Mouse (Mus musculus): ENCODE results near the gene Synm.

The Synm gene

DNA sequence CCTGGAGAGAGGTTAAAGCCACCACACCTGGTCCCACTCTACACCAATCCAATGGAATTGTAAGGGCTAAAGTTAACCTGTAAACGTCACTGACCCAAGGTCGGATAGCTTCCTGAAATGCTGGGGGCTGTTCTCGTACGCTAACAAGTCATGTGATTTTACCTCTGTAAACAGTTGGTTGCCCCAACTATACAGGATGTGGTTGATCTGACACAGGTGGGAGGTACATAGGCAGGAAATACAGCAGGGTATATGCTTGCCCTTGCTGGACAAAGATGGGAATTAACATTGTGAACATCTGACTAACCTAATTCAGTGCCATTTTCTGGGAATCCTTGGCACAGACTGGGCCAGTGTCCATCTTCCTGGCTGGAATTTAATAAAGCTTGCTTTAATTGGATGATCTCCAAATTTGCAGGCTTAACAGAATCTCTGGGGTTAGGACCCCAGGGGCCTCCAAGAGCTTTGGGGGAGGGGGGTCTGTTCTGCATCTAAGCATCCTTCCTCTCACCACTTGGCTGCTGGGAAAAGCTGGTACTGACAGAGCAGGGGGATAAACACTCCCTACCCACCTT, 11.7 kb downstream of the Synm start:
- DNase-seq: no peak

DNA sequence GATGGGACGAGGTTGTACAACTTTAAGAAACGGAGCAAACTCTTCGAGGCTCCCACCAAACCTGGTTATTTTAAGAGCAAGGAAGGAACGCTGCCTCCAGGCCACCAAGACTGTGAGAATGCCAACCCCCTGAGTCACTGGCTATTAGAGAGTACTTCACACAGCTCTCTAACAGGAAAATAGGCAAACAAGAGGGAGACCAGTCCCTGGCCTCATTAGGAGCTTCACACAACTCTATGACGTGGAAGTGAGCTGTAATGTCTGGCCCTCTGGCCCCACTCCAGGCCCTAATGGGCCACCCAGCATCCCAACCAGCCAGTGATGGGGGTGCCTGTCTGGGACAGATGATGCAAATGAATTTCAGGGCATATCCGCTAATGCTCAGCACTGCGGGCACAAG, 17.8 kb downstream of the Synm start:
- DNase-seq: no peak

DNA sequence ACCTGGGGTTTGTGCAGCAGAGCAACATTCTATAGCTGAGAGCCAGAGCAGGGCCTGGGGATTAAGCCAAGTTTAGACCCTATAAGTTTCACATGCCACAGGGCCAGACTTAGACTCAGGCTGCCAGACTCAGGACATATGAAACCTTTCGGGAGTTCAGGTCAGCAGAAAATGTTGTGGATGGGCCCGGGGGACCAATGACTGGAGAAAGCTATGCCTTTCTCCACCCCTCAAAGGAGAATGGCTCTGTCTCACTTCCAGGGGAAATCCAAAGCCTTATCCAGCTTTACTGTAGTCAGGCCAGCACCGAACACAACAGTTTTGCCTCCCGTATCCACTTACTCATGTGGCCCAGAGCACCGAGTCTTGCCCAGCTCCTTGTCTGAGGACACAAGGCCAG, 18.7 kb downstream of the Synm start:
- no peak for DNase-seq

DNA sequence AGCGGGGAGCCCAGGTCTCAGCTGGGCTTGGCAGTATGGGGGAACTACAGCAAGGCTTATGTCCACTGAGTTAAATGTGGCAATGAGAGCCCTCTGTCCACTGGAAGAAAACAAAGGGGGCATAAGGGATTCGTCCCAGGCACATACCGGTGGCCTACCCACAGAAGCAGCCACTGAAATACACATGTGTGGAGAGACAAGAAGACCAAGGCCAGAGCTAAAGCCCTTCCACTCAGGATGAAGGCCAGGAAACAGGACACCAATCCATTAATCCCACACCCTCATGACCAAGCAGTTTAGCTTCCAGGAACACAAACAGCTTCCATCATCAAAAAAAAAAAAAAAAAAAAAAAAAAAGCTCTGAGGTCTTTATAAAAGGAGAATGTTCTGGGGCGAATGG, 19.2 kb downstream of the Synm start:
- no peak for DNase-seq

DNA sequence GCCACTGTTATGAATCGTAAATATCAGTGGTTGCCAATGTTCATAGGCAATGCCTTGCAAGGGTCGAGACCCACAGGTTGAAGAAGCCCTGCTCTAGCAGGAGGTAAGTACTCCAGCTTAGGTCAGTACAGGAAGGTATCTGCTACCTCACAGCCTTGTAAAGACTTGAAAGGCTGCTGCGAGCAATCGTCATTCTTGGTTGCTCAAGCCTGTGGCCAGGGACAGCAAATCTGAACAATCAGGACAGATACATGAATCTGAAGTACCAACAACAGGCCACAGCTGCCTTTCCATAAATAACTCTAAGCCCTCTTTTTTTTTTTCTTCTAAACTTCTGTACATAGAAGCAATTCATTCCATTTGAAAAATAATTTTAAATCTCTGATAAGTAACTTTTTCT, 27.3 kb downstream of the Synm start:
- DNase-seq: no peak

DNA sequence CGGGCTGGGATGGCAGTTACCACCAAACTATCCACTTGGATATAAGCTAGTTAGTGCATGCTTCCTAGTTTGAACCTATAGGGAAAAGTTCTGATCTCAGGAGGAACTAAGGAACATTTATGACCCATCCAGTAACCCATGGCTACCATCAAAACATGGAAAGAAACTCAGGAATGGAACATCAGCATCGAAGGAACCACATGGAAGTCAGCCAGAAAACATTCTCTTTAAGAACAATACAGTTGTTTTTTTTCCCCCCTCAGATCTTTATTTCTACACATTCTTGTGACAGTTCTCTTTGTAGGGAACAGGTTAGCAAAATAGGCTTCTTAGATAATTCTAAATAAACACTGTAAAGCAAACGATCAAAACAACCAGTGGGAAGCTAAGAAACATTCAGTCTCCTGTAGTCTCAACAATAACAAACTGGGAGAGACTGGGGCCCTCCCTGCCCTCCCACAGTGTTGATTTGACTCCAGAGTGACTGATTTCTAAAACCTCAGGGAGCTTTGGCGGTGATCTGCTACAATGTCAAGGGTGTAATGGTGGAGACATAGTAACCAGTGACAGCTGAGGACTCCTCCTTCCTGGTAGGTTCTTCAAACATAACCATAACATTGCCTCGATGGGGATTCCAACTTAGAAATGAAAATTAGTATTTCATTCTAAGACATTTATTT, 29.0 kb downstream of the Synm start:
- DNase-seq: no peak

DNA sequence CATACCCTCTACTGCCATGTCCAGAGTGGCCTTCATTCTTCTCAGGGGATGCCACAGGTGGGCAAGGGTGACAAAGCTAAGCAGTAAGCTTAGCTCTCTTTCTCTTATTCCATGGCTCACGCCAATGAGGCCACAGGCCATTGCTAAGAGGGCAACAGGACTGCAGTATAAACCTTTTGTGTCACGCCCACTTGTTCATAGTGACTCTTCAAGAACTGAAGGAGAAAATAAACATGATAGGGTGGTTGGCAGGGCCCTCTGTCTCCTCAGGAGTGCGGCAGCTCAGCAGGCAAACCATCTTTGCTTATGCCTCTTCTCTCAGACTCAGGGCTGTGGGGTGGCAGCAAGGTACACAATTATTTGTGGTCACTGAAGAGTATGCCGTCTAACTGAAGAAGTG, 30.7 kb downstream of the Synm start:
- DNase-seq: no peak

DNA sequence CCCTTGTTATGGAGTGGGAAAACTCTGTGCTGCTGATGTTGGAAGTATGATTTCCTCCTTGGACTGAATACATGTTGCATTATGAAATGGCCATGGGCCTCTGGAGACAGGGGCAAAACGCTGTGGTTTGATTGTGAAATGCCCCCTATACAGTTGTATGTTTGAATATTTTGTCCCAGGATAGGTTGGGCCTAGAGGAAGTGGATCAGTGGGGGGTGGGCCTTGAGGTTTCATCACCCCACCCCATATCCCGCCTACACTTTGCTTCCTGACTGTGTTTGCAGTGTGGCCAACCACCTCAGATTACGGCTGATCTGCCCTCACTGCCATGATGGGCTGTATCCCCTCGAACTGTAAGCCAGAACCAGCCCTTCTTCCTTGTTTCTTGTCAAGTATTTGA, 31.3 kb downstream of the Synm start:
- no peak for DNase-seq

DNA sequence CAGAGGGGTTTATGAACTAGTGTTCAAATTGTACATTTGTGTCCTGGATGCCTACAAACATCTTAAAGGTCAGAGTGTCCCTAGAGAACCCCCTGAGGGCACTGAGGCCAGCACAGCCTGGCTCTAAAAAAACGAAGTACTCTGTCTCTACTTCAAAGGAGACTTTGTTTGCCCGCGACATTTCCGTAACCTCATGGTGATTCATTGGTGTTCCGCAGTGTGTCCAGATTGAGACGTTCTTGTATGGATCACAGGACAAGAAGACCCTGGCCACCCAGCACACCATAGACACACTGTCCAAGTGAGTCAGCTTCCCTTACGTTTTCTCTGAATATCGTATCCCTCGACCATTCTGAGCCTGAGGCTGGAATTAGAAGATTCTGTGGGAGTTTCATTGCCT, 34.5 kb downstream of the Synm start:
- DNase-seq: no peak

DNA sequence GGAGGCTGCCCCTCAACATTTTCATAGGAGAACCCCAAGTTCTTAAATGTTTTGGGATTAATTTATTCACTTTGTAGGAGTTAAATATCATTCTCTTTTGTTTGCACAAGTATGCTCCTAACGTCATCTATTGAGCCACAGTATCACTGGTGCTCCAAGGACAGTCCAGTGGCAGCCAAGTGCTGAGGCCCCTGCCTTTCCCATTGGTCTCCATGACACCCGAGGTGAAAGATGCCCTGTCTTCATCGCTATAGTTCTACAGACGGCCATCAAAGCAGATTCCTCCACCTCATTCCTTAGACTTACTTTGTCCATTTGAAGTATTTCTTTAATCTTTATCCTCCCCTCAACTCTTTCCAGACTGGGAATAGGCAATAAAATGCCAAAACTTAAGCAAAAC, 35.0 kb downstream of the Synm start:
- no peak for DNase-seq

DNA sequence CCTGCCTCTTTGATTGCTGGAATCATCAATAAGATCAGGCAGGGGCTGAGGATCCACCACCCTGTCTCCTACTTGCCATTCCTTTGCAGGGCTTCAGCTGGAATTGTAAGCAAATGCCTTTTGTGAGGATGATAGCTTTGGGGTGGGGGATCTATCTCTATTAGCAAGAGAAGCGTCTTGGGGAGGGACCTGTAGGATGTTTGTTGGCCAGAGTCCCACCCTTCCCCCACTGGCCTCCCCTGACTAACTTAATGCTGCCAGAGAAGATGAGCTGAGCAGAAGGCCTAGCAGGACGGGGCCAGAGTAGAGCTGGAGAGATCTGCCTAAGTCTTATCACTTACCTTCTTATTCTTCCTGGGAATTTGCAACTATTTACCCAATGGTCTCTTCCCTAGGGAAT, 37.4 kb downstream of the Synm start:
- no peak for DNase-seq

DNA sequence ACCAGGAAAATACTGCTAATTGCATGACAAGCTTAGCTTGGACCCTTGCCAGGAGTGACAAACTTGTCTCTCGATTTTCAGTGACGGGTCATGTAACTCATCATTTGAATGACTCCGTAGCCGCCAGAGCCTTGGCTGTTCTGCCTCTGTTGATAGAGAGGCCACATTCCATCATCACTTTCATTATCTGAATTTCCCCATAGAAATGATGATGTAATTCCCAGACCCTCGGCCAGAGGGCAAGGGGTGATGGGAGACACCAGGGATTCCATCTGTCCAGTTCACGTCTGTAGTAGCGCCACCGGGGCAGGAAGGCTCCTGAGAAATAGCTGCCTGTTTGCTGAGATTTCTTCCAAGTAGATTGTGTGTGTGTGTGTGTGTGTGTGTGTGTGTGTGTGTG, 40.7 kb downstream of the Synm start:
- DNase-seq: no peak

DNA sequence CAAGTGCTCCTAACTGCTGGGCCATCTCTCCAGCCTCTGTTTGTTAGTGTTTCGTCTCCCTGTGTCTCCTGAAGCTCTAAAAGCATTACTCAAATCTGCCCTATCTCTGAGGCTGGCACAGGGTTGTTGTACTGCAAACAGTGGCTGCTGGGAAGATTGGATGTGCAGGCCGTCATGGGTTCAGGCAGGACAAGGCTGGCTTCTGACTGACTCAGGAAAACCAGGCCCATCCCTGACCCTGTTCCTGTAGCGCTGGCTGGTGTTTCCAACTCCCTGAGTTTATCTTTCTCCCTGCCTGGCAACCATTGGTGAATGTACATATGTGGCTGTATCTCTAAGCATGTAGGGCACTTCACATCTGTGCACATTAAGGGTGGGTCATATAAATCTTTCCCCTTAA, 42.0 kb downstream of the Synm start:
- no peak for DNase-seq

DNA sequence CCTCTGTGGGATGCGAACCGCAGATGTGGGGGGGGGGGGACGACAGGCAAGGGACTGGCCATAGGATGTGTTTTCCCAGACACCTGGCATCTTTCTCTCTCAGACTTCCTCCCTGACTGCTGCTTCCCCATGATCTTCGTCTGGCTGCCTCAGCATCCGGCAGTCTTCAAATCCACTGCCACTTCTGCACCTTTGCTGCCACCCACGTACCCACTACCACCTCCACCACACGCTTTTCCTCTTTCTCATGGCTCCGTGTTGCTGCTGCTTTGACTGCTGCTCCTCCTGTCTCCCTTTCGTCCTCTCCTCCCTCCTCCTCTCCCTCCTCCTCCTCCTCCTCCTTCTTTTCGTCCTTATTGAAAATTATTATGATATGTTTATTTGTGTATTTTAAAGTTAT, 42.6 kb downstream of the Synm start:
- no peak for DNase-seq

DNA sequence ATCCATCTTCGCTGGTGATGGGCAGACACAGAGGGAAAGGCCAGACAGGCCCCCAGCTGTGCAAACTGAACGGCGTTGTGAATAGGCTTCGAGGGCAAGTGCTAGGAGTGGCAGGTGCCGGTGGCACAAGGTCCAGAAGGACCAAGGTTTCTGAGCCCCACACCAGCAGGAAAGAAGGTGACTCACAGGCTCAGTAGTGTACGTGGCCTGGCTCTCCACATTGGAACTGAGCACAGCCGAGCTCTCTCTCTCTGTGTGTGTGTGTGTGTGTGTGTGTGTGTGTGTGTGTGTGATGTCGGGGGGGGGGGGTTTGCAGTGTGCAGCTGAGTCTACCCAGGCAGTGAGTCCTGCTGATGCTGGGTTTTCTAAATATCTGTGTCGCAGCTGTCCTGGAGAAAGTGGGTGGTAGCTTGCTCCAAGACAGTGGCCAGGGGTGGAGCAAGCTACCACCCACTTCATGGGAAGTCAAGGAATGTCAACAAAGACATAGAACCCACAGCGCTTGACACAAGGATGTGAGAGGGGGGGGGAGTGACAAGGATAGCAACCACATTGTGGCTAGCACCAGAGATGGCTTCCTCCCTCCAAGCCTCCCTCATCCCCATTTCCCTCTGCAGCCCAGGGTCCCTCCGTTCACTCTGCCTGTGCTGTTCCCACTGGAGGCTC, 43.2 kb downstream of the Synm start:
- DNase-seq: no peak

DNA sequence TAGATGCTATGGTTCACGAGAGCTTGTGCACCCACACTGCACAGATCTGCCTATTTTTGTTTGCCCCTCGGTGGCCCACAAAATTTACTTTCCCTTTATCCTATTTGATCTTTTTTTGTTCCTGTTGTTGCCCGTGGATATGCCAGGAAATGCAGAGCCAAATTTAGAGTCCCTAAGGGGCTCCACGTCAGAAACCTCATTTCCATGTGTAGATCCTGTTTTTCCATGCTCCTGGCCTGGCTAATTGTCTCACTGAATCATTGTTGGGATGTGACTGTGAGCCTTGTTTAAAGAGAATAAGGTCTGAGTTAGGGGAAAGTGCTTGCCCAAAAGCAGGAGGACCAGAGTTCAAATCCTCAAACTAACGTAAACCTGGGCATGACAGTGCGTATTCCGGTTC, 44.4 kb downstream of the Synm start:
- no peak for DNase-seq

DNA sequence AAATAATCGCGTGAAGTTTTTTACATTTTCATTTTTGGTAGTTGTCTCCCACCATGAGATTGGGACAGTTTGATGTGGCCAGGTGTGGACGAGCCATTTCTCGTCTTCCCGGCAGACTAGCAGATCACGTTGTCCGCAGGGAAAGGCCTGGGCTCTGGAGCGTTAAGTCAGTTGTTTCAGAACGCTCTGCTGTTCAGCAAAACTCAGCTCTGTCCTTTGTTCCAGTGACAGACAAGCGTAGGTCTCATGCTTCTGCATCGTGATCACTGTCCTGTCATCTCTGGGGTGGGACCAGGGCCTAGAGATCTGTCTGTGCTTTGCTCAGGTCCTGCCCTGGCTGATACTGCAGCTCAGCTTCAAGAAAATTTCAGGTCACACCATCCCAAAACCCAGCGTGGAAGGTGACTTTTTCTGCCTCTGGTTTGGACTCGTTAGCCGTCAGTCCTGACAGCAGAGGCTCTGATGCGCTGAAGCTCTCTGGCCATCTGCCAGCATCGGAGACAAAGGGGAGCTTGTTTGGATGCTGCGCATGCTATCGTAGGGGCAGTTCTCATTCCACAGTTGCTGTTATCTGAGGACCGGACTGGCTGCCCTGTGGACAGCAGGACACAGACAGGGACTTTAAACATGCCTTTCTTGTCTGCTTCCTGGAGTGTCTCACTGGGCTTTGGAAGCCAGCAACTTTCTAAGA, 45.6 kb downstream of the Synm start:
- DNase-seq: peak; percentile 29 to 58

DNA sequence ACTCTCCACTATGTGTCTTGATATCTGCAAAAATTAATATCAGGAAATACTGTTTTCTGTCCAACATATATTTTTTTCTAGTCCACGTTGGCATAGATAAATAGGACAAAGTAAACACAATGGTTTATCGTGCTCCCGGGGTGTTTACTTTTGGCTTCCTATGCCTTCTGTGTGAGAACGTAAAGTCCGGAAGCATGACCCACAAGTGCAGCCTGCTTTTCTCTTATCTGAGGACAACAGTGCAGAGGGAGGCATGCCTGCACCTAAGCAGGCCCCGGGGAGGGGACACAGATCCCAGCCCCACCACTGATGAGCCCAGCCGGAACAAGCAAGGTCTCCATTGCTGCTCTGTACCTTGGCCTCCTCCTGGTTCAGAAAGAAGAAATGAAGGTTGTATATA, 49.3 kb downstream of the Synm start:
- no peak for DNase-seq

DNA sequence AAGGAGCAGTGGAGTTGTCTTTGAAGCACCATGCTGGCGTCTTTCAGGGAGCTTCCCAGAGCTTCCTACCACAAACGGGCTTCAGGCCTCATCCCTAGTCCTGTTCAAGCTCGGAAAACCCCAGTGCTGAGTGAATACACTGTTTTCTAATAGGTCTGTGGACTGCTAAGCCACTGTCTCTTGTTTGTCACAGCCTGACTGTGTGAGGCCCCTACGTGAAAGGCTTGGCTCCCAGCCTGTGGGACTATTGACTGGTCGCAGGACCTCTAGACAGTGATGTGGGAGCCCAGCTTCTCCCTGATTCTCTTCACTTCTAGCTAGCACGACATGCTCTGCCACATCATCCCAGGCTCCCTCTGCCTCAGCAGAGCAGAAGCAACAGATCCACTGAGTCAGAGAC, 51.4 kb downstream of the Synm start:
- DNase-seq: no peak

DNA sequence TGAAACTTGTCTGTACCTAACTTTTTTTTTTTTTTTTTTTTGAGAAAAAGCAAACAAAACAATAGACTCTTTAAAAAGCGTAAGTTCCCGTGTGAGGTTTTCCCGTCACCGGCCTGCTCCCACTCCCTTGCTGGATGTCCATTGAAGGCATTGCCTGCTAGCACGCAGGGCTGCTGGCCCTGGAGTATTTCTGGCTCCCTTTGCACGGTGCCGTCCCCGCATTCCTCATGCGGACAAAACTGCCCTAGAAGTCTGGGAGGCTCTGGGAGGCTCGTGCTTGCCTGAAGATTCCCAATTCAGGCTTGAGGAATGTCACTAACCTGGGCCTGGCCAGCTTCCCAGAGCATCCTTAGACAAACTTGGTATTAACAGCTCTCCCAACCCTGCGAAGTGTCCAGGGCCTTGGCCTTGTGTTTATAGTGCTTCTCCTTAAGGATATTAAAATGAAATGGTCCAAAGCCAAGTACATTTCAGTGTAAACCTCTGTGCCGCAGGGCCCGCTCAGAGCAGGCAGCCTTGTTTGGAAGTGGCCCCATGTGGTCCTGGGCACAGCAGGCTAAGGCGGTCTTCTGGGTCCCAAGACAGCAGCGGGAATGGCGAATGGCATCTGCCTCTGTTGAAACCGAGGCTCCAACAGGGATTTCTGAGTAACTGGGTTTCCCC, 58.2 kb downstream of the Synm start:
- DNase-seq: no peak

DNA sequence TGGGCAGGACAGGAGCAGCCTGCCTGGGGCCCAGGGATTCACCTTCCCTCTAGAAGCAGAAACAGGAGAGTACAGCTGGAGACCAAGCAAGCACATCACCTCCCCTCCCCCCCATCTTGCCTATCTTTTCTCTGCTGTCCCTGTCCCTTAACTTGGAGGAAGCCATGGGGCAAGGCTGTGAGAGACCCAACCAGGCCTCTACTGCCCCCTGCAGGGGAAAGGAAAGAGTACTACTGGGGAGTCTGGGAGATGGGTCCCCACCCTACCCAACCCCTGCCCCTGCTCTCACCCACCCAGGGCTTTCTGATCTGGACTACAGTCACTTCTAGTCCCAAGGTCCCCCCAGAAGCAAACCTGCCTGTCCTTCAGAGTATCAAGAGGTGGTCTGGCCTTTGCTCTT, 58.7 kb downstream of the Synm start:
- DNase-seq: peak in 1 of 2 experiments; percentile 32

DNA sequence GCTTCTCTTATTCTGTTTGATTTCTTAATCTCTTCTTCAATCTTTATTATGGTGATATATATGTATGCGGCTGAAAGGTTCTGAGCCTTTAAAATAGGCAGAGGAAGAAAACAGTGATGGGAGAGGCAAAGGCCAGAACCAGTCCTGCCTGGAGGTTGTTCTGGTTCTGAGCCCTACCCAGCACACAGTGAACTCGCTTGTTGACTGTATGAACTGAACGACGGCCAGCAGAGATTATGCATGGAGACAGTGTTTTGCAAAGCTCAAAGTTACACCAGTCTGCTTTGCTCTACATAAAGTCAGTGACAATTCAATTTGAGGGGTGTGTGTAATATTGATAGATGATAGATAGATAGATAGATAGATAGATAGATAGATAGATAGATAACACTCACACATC, 60.2 kb downstream of the Synm start:
- DNase-seq: no peak

DNA sequence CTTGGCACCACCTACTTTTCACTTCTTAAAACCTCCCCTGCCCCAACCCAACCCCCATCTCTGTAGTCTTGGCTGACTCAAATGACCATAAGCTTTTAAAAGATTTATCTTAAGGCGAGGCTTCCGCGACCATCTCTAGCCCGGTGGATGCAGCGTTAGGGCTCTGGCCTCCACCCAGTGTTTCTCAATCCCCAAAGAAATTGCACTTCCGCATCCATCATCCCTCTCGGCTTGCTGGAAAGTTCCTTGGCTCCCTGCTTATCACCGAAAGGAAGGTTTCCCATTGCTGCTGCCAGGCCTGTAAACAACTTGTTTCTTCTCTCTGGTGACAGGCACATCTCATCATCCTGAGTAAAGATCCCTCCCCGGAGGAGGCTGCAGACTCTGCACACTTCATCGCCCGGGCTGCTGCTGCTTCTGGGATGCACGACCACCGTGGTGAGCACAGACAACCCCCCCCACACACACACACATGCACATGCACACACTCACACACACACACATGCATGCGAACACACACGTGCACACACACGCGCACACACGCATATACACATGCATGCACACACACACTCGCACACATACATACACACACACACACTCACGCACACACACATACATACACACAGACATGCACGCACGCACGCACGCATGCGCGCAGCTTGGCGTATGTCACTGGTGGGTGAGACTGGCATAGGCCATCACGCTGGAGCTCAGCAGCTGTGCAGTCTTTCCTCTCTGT, 61.5 kb downstream of the Synm start:
- DNase-seq: no peak
